Mouse (Mus musculus) testis, adult 2 months (tissue): ENCODE data around the gene Adgrd1. TPM values are rescaled to one million over a fixed set of nuclear protein-coding genes. Genes with fewer than 3 reads are reported as not detected.

ENCODE experiments used
- H3K27ac ChIP-seq: fragments of 200-500 bp; 2 replicates; pipeline ENCODE4 v1.5.1; 2012; ENCODE audit warnings: low read depth, low read length; ENCODE audit not compliant: control insufficient read depth, insufficient read depth
- H3K27me3 ChIP-seq: fragments of 200-500 bp; 2 replicates; pipeline ENCODE4 v1.6.1; 2012; ENCODE audit warnings: mild to moderate bottlenecking, low read length, moderate library complexity; ENCODE audit not compliant: control insufficient read depth, insufficient read depth
- H3K36me3 ChIP-seq: fragments of 200-500 bp; 2 replicates; pipeline ENCODE4 v1.6.1; 2012; ENCODE audit warnings: mild to moderate bottlenecking, low read length; ENCODE audit not compliant: control insufficient read depth, insufficient read depth
- H3K4me1 ChIP-seq: fragments of 200-500 bp; 2 replicates; pipeline ENCODE4 v1.6.1; 2012; ENCODE audit warnings: low read length; ENCODE audit not compliant: control insufficient read depth, insufficient read depth
- H3K4me3 ChIP-seq: fragments of 200-500 bp; 2 replicates; pipeline ENCODE4 v1.5.1; 2012; ENCODE audit warnings: low read depth, mild to moderate bottlenecking, low read length, moderate library complexity, mixed read lengths; ENCODE audit not compliant: control insufficient read depth
- CTCF ChIP-seq: fragments of 200-500 bp; IDR thresholded peaks from 2 replicates; pipeline ENCODE4 v1.5.1; 2012; ENCODE audit warnings: low read depth, mild to moderate bottlenecking, inconsistent platforms, low read length, moderate library complexity; ENCODE audit not compliant: control insufficient read depth, insufficient read depth, insufficient replicate concordance
- POLR2A ChIP-seq: fragments of 200-500 bp; IDR thresholded peaks from 2 replicates; pipeline ENCODE4 v1.6.1; 2012; ENCODE audit warnings: low read depth, mild to moderate bottlenecking, inconsistent platforms, low read length, moderate library complexity; ENCODE audit not compliant: control insufficient read depth
- polyA plus RNA-seq: library from polyadenylated mRNA; depleted of rRNA; stranded (reverse); fragments of >200 nt; gene quantifications from 2 replicates; pipeline ENCODE4 v1.2.3, GENCODE M21; 2012

The Adgrd1 gene
- polyA plus RNA-seq, 1 experiment, result 1.3 TPM

- Histone ChIP-seq H3K4me3 (no peak overlapping the region), H3K27ac (no peak overlapping the region)
Measured at GRCm38 (mm10) chr5:129138576-129138975, 42.0 kb downstream of the Adgrd1 start.

DNA sequence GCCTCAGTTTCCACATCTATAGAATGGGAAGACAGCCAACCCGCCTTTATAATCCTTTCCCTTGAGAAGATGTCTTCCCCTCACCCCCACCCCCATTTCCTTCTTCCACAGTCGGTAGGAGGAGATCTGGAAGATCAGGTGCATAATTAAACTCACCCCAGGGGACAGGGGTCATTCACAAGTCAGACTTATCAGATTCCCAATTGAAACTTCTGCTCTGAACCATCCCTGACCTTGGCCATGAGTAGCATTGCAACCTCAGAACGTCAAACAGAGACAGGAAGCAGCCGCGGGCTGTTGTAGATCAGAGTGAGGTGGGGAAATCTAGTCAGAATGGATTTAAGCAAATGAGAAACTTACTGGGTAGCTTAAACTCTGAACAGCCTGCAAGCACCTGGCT, 46.3 kb downstream of the Adgrd1 start:
- H3K27ac ChIP-seq, result no peak overlapping the region
- no peaks in the 10 kb centered on the region for H3K4me1 ChIP-seq
- no peaks in the 10 kb centered on the region for H3K36me3 ChIP-seq
- no peak for TF ChIP-seq CTCF
- no peak for TF ChIP-seq POLR2A
- no peak overlapping the region for H3K4me3 ChIP-seq
- no peaks in the 10 kb centered on the region for H3K27me3 ChIP-seq

More at GRCm38 (mm10) chr5:129138576-129138975, 42.0 kb downstream of the Adgrd1 start:
- no peaks in the 10 kb centered on the region for H3K27me3 ChIP-seq
- H3K4me1 ChIP-seq, result no peaks in the 10 kb centered on the region
- H3K36me3 ChIP-seq, result no peaks in the 10 kb centered on the region
- TF ChIP-seq CTCF (no peak), POLR2A (no peak)

- Histone ChIP-seq H3K27ac (no peak overlapping the region), H3K36me3 (no peaks in the 10 kb centered on the region)
- TF ChIP-seq CTCF, result no peak
- TF ChIP-seq POLR2A, result no peak
Measured at GRCm38 (mm10) chr5:129145307-129145935, 48.9 kb downstream of the Adgrd1 start.

GRCm38 (mm10) chr5:129146892-129147509, 50.5 kb downstream of the Adgrd1 start:
- Histone ChIP-seq H3K36me3 (no peaks in the 10 kb centered on the region), H3K4me1 (no peaks in the 10 kb centered on the region), H3K27ac (no peak overlapping the region), H3K27me3 (no peaks in the 10 kb centered on the region), H3K4me3 (no peak overlapping the region)
- TF ChIP-seq POLR2A (no peak), CTCF (no peak)

More at GRCm38 (mm10) chr5:129145307-129145935, 48.9 kb downstream of the Adgrd1 start:
- no peaks in the 10 kb centered on the region for H3K4me1 ChIP-seq
- H3K27me3 ChIP-seq, result no peaks in the 10 kb centered on the region
- no peak overlapping the region for H3K4me3 ChIP-seq

- H3K27ac ChIP-seq, result no peak overlapping the region
- no peaks in the 10 kb centered on the region for H3K4me1 ChIP-seq
- no peaks in the 10 kb centered on the region for H3K27me3 ChIP-seq
- no peak overlapping the region for H3K4me3 ChIP-seq
- H3K36me3 ChIP-seq, result no peaks in the 10 kb centered on the region
- TF ChIP-seq POLR2A (no peak), CTCF (no peak)
Measured at GRCm38 (mm10) chr5:129148485-129148884, 51.9 kb downstream of the Adgrd1 start.

DNA sequence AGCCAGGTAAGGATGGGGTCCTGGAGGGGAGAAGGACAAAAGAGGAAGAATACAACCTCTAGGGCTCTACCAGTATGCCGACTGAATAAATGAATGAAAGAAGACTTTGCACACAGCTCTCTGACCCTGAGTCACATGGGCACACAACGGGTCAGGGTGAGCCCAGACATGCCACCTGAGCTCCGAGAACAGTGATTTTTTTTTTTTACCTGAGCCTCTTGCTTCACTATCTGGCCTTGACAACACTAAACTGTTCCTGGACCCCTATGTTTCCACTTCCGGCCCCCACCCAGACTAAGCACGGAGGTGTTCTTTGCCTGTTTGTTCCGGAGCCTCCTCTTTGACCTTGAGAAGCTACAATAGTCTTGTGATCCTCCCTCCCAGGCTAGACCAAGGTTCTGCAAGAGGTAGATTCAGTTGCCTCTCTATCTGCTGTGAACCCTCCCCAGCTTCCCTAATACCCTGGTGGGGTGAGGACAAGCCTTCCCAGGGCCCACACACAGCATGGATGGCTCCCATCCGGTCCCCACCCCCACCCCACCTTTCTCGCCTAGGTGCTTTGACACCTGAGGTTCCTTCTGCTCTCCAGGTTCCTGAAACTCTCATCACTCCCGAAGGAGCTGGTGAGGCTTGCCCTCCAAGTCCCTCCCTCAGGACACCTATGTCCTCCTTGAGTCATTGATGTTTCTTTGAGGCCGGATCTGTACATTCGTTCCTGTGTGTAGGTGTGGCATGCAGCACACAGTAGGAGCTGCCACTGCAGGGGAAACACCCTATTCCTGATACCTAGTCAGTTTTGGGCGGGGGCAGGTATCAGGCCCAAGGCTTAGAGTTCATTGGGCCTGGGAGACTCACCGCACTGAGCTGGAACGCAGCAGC, 58.7 kb downstream of the Adgrd1 start:
- no peaks in the 10 kb centered on the region for H3K27me3 ChIP-seq
- no peak overlapping the region for H3K27ac ChIP-seq
- H3K4me3 ChIP-seq, result no peak overlapping the region
- TF ChIP-seq POLR2A (no peak), CTCF (no peak)
- H3K36me3 ChIP-seq, result no peaks in the 10 kb centered on the region
- H3K4me1 ChIP-seq, result no peaks in the 10 kb centered on the region; the same call in 1 of the 2 replicates

DNA sequence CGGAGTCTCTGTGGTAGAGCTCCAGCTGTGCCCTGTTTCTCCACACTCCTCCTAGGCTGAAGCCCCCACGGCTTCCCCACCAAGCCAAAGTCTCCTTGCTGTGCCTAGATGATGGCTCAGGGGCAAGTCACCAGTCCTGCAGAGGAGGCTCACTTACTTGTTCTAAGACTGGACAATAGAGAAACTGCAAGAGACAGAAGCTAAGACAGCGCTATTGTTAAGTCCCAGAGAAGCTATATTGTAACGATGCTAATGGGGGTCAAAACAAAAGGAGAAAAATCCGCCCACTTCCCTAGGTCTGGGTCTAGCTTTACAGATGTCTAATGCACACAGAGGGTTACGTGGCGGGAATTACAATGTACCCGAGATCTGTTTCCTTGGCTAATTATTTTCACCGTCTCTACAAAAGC, 59.4 kb downstream of the Adgrd1 start:
- H3K4me1 ChIP-seq, result no peaks in the 10 kb centered on the region; the same call in 1 of the 2 replicates
- no peaks in the 10 kb centered on the region for H3K36me3 ChIP-seq
- H3K27me3 ChIP-seq, result no peaks in the 10 kb centered on the region
- TF ChIP-seq POLR2A (no peak), CTCF (no peak)
- H3K27ac ChIP-seq, result no peak overlapping the region
- H3K4me3 ChIP-seq, result no peak overlapping the region
